Mouse (Mus musculus) right cerebral cortex, postnatal 4 days (tissue): ENCODE measurements around the gene Olfr683.
"Not testable (repeated sequence)": the region's sequence is repeated elsewhere in the genome, so short reads cannot be mapped to it uniquely, and the experiment has no call there.

Experiments used
- DNase-seq: peaks from one replicate; pipeline ENCODE4 v3.0.0-alpha.2; 2022

Olfr683 gene

GRCm38 (mm10) chr7:105146912-105147311, at the start of gene Olfr683:
Gene Olfr683, minus strand, starts transcription at chr7:105147012.
- DNase-seq: no peak

DNA sequence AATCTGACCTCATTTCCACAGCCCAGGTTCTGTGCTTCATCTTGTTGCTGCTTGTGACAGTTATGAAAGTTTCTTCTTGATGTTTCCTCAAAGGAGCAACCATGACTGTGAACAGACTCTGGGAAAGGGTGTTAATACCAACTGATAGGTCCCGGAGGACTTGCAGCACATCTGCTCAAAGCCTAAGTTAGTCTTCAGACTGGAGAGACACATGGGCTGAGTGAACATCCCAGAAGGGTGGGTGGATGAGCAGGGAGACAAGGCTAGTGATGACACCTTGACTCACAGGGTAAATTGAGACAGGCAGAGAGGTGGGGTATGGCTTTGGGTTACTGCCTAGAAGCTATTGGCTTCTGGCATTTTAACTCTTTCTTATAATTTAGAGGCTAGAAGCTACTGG, 39.1 kb upstream of the Olfr683 start, which contains the start of gene Olfr685:
Gene Olfr685, minus strand, starts transcription at position 101 of the 400 bp plus-strand sequence.
- no peak for DNase-seq

- no peak for DNase-seq
Observed at GRCm38 (mm10) chr7:105170773-105171172, 24.0 kb upstream of the Olfr683 start.

- DNase-seq: no peak
Observed at GRCm38 (mm10) chr7:105163553-105163952, 16.7 kb upstream of the Olfr683 start, which contains the start of gene Olfr684. Gene Olfr684, minus strand, starts transcription at chr7:105163653.

- DNase-seq: no peak
Observed at GRCm38 (mm10) chr7:105141275-105141674, 5.5 kb downstream of the Olfr683 start.

- DNase-seq: no peak
Observed at GRCm38 (mm10) chr7:105116536-105116935, 30.3 kb downstream of the Olfr683 start, which contains the start of gene Olfr681. Gene Olfr681, plus strand, starts transcription at chr7:105116836.

GRCm38 (mm10) chr7:105092717-105093116, 54.1 kb downstream of the Olfr683 start, which contains the start of gene Olfr680-ps1:
Gene Olfr680-ps1, minus strand, starts transcription at chr7:105092817.
- DNase-seq: not testable (repeated sequence)
